Mouse (Mus musculus) midbrain, embryonic 15.5 days (tissue): ENCODE results near the gene Shmt2. TPM values are rescaled to one million over a fixed set of nuclear protein-coding genes. Genes with fewer than 3 reads are reported as not detected.
A peak's percentile ranks its signal among the peaks of the same experiment; 100 is the strongest.

Experiments used
- ATAC-seq: fragments of 200-750 bp; cut with Nextera tagmentation; replicated peaks from 2 replicates; pipeline ENCODE4 v1.8.0; 2017; ENCODE audit warnings: moderate TSS enrichment
- H3K27ac ChIP-seq: fragments of 300-500 bp; sonication (generic); 2 replicates; pipeline ENCODE4 v1.5.1; 2015; ENCODE audit warnings: mild to moderate bottlenecking, inconsistent platforms
- H3K27me3 ChIP-seq: fragments of 300-500 bp; sonication (generic); replicated peaks from 2 replicates; pipeline ENCODE4 v1.6.1; 2015; ENCODE audit warnings: inconsistent platforms
- H3K36me3 ChIP-seq: fragments of 300-500 bp; sonication (generic); replicated peaks from 2 replicates; pipeline ENCODE4 v1.6.1; 2015; ENCODE audit warnings: inconsistent platforms
- H3K4me1 ChIP-seq: fragments of 300-500 bp; sonication (generic); 2 replicates; pipeline ENCODE4 v1.6.1; 2015; ENCODE audit warnings: inconsistent platforms
- H3K4me2 ChIP-seq: fragments of 300-500 bp; sonication (generic); 2 replicates; pipeline ENCODE4 v1.6.1; 2015; ENCODE audit warnings: inconsistent platforms, mild to moderate bottlenecking, moderate library complexity
- H3K4me3 ChIP-seq: fragments of 300-500 bp; sonication (generic); 2 replicates; pipeline ENCODE4 v1.5.1; 2015; ENCODE audit warnings: mild to moderate bottlenecking, inconsistent platforms
- H3K9ac ChIP-seq: fragments of 300-500 bp; sonication (generic); 2 replicates; pipeline ENCODE4 v1.6.1; 2015; ENCODE audit warnings: mild to moderate bottlenecking, inconsistent platforms
- H3K9me3 ChIP-seq: fragments of 300-500 bp; sonication (generic); 2 replicates; pipeline ENCODE4 v1.6.1; 2016; ENCODE audit warnings: inconsistent platforms
- whole genome bisulfite sequencing: fragments of 180-500 bp; shearing (Covaris S2); methylation state at CpG from one replicate; pipeline ENCODE4 v1.1.7; 2015; ENCODE audit warnings: mixed read lengths; 5-methylcytosine and 5-hydroxymethylcytosine counted together
- polyA plus RNA-seq: library from polyadenylated mRNA; unstranded; fragments of >200 nt; fragmentation: Nextera tagmentation; extraction: Ambion mirVana; gene quantifications from 2 replicates; pipeline ENCODE4 v1.2.1, GENCODE M21; 2015

The Shmt2 gene
- polyA plus RNA-seq, 1 experiment from 2014 or later, result 49.4 TPM

DNA sequence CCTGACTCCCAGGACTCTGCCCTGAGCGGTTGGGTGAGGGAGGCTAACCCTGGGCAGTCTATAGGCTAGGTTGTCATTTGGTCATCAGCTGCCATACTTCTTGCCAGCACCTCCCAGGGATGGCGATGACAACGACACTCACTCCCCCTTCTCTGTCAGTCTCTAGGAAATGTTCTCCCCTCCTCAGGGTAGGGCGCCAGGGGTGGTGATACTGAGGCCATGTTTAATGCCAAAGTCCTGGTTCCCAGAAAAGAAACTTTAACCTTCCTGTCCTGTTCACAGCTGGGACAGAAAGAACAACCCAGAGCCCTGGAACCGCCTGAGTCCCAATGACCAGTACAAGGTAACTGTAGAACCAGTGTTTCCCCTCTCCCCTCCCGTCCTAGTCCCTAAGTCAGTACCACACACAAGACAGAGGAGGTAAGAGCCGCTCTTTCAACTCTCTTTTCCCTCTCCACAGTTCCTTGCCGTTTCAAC, 6.2 kb downstream of the Shmt2 start:
- Histone ChIP-seq H3K36me3 (no peaks in the 10 kb centered on the region), H3K9me3 (no peaks in the 10 kb centered on the region), H3K27ac (no peak overlapping the region), H3K27me3 (peaks cover 16% of the 10 kb centered on the region; the same call in 1 of the 2 replicates), H3K4me2 (peak overlapping the region; percentile 15; the same call in 1 of the 2 replicates), H3K9ac (no peak overlapping the region), H3K4me1 (peaks cover 68% of the 10 kb centered on the region), H3K4me3 (no peak overlapping the region)
- 22% methylated on average over 8 of the region's 8 CpGs for WGBS
- ATAC-seq, result no peak

DNA sequence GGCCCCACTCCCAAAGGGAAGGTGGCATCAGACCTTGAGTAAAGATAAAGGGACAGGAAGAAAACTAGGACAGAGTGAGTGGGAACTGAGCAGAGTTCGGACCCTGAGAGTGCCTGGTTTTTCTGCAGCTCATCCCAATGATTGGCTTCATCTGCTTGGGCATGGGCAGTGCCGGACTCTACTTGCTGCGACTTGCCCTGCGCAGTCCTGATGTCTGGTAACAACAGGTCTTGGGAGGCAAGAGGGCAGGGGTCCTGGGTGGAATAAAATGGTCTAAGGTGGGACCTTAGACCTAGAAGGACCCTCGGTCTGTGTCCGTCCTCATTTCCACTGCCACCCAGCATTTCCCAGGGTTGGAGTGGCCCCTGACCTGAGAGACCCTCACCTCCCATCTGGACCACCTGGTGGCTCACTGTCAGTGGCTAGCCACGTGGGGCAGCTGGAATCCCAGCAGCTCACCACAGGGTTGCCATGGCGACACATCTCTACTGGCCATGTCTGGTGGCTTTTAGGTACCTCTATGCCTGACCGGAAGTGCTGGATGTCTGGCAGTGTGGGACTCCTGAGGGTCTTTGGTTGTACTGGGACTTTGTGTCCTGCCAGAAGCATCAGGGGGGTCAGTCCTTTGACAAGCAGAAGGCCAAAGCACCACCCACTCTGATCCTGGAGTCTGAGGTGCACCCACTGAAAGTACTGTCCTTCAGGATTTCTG, 6.8 kb downstream of the Shmt2 start:
- peaks cover 68% of the 10 kb centered on the region for H3K4me1 ChIP-seq
- H3K27ac ChIP-seq, result no peak overlapping the region
- H3K9me3 ChIP-seq, result no peaks in the 10 kb centered on the region
- H3K9ac ChIP-seq, result no peak overlapping the region
- 26% methylated on average over 9 of the region's 9 CpGs for WGBS
- no peak overlapping the region for H3K4me3 ChIP-seq
- peaks cover 16% of the 10 kb centered on the region; the same call in 1 of the 2 replicates for H3K27me3 ChIP-seq
- ATAC-seq, result no peak
- H3K4me2 ChIP-seq, result no peak overlapping the region
- no peaks in the 10 kb centered on the region for H3K36me3 ChIP-seq

- Histone ChIP-seq H3K27me3 (peaks cover 16% of the 10 kb centered on the region; the same call in 1 of the 2 replicates), H3K4me3 (0 out of 2 replicates have a peak within 1 kb of the TSS, but pooled peaks have one; percentile 45), H3K4me1 (peaks cover 72% of the 10 kb centered on the region), H3K9me3 (no peaks in the 10 kb centered on the region), H3K9ac (0 out of 2 replicates have a peak within 1 kb of the TSS, but pooled peaks have one; percentile 7), H3K27ac (peak within 1 kb of the TSS; percentile 97), H3K4me2 (peak within 1 kb of the TSS; percentile 93), H3K36me3 (no peaks in the 10 kb centered on the region)
- WGBS, result 17% methylated on average over 6 of the region's 6 CpGs
- ATAC-seq, result no peak
Measured at GRCm38 (mm10) chr10:127514764-127515163, 7.5 kb downstream of the Shmt2 start, which contains the start of gene Ndufa4l2. Gene Ndufa4l2 (plus strand): TSS chr10:127514967.

DNA sequence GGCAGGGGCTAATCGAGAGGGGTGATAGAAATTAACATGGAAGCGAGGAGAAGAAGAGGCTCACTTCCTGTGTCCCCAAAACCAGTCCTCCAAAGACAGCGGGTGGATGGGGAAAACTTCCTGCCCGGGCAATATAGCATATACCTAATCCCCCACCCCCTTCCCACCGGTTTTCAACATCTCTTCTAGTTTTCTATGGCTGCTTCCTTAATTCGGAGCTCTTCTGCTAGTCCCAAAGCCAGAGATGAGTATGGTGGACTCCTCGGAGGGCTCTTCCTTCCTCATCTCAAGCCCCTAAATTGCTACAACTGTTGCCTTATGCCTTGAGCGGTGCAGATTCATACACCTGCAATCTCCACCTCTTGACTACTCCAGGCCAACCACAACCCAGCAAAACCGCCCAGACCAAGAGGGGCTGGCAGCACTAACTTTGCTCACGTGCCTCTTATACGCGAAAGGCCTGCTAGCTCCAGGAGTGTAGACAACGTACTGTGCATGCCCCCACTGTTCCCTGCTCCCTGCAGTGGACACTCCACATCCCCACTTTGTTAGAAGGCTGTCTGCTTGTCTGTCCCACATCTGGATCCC, 8.0 kb downstream of the Shmt2 start:
- Histone ChIP-seq H3K27ac (peak overlapping the region; percentile 97), H3K9me3 (no peaks in the 10 kb centered on the region), H3K4me3 (no peak overlapping the region), H3K4me1 (peaks cover 77% of the 10 kb centered on the region), H3K4me2 (peak overlapping the region; percentile 93; the same call in 1 of the 2 replicates), H3K27me3 (peaks cover 16% of the 10 kb centered on the region; the same call in 1 of the 2 replicates), H3K9ac (no peak overlapping the region), H3K36me3 (no peaks in the 10 kb centered on the region)
- 10% methylated on average over 13 of the region's 13 CpGs for WGBS
- no peak for ATAC-seq

- peaks cover 83% of the 10 kb centered on the region for H3K4me1 ChIP-seq
- peak overlapping the region; percentile 93 for H3K4me2 ChIP-seq
- WGBS, result 1% methylated on average over 16 of the region's 16 CpGs
- ATAC-seq, result no peak
- peak overlapping the region; percentile 45; the same call in 1 of the 2 replicates for H3K4me3 ChIP-seq
- H3K27me3 ChIP-seq, result peaks cover 16% of the 10 kb centered on the region; the same call in 1 of the 2 replicates
- no peaks in the 10 kb centered on the region for H3K36me3 ChIP-seq
- peak overlapping the region; percentile 97 for H3K27ac ChIP-seq
- H3K9me3 ChIP-seq, result no peaks in the 10 kb centered on the region
- peak overlapping the region; percentile 7; the same call in 1 of the 2 replicates for H3K9ac ChIP-seq
Measured at GRCm38 (mm10) chr10:127513501-127514091, 8.6 kb downstream of the Shmt2 start.

DNA sequence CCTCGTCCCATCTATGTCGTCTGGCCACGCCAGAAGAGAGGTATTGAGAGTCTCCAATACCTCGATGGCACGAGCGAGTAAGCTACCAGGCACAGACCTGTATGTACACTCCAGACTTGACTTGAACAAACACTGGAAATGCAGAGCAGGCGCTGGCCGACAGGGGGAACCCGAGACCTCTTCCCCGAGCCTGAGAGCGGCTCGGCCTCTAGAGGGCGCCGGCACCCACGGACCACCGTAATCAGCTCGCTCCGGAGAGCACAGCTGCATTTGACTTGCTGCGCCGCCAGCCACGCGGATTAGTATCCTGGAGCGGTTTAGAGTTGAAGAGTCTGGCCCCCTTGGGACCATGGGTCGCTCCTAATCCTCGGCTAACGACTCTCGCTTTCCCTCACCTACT, 9.4 kb downstream of the Shmt2 start:
- H3K27ac ChIP-seq, result peak overlapping the region; percentile 97
- H3K9me3 ChIP-seq, result no peaks in the 10 kb centered on the region
- WGBS, result under 1% methylated on average over 27 of the region's 27 CpGs
- peaks cover 91% of the 10 kb centered on the region for H3K4me1 ChIP-seq
- H3K4me2 ChIP-seq, result peak overlapping the region; percentile 93
- peaks cover 16% of the 10 kb centered on the region; the same call in 1 of the 2 replicates for H3K27me3 ChIP-seq
- H3K4me3 ChIP-seq, result peak overlapping the region; percentile 45
- ATAC-seq, result peak; percentile 29
- peak overlapping the region; percentile 69; the same call in 1 of the 2 replicates for H3K9ac ChIP-seq
- no peaks in the 10 kb centered on the region for H3K36me3 ChIP-seq

- Histone ChIP-seq H3K27ac (peak overlapping the region; percentile 97), H3K9ac (peak overlapping the region; percentile 69), H3K9me3 (no peaks in the 10 kb centered on the region), H3K36me3 (no peaks in the 10 kb centered on the region), H3K27me3 (peaks cover 13% of the 10 kb centered on the region; the same call in 1 of the 2 replicates), H3K4me2 (peak overlapping the region; percentile 93), H3K4me1 (peaks cover 91% of the 10 kb centered on the region), H3K4me3 (peak overlapping the region; percentile 45)
- WGBS, result 2% methylated on average over 7 of the region's 7 CpGs
- ATAC-seq, result peak; percentile 0; the same call in 1 of the 2 replicates
Measured at GRCm38 (mm10) chr10:127512307-127512666, 10.0 kb downstream of the Shmt2 start.

DNA sequence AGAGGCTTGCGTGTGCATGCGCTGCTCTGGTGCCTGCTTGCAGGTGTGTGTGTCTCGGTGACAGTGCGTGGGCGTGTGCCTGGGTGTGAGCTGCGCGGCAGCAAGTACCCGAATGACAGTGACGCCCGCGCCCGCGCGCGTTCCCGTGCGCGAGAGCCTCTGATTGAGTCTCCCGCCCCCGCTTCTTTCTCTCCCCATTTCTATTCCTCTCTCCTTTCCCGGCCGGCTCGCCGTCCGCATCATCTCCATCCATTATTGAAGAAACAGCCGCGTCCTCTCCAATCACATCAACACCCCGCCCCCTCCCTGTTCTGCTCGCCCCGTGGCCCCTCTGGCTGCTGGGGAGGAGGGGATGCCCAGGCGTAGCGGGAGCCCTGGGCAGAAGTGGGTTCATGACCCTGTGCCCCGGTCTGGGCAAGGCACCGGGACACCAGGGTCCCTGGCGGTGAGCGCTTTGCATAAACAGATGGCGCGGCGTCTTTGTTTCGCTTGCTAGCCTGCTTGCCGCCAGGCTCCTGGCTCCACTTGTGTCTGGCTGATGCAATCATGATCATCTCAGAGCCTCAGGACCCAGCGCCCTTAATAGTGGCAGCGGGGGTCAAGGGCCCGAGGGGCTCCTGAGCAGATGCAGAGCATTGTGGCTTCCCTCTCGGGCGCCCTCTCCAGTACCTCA, 10.5 kb downstream of the Shmt2 start:
- Histone ChIP-seq H3K9ac (peak overlapping the region; percentile 69), H3K36me3 (no peaks in the 10 kb centered on the region), H3K9me3 (no peaks in the 10 kb centered on the region), H3K27ac (peak overlapping the region; percentile 97), H3K4me3 (peak overlapping the region; percentile 45), H3K4me2 (peak overlapping the region; percentile 93), H3K4me1 (peaks cover 86% of the 10 kb centered on the region), H3K27me3 (peaks cover 15% of the 10 kb centered on the region; the same call in 1 of the 2 replicates)
- ATAC-seq, result peak; percentile 26
- under 1% methylated on average over 43 of the region's 46 CpGs for WGBS

DNA sequence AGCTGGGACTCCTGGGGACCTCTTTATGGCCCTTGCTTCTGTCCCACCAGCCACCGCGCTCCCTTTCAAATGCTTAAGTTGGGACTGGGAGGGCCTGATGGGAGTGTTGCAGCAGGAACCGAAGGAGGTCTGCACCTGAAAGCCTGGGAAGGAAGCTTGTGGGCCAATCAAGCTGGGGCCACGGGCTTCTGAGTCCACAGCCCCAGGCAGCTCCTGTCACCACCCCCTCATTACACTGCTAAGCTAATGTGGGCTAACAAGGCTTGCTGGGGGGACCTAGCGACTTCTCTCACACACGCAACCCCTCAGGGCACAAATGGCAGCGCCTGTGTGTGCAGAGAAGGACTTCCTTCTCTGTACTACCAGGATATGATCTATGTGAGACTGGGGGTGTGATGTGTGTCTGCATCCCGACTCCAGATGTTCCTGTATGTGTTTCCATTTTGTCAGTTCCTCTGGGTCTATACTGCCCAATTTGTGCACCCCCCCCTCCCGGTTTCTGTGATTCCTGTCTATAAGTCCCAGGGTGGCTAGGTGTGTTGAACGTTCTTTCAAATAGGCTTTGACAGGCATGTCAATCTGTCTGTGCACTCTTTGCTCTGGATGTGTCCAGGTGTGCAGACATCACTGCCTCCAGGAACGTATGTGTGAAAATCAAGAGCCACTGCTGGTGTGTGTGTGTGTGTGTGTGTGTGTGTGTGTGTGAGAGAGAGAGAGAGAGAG, 11.2 kb downstream of the Shmt2 start:
- no peaks in the 10 kb centered on the region for H3K9me3 ChIP-seq
- H3K4me3 ChIP-seq, result peak overlapping the region; percentile 45
- H3K9ac ChIP-seq, result peak overlapping the region; percentile 69
- H3K4me1 ChIP-seq, result peaks cover 79% of the 10 kb centered on the region
- H3K27me3 ChIP-seq, result peaks cover 16% of the 10 kb centered on the region; the same call in 1 of the 2 replicates
- 6% methylated on average over 11 of the region's 11 CpGs for WGBS
- H3K36me3 ChIP-seq, result no peaks in the 10 kb centered on the region
- H3K27ac ChIP-seq, result peak overlapping the region; percentile 97
- no peak for ATAC-seq
- peak overlapping the region; percentile 93 for H3K4me2 ChIP-seq

DNA sequence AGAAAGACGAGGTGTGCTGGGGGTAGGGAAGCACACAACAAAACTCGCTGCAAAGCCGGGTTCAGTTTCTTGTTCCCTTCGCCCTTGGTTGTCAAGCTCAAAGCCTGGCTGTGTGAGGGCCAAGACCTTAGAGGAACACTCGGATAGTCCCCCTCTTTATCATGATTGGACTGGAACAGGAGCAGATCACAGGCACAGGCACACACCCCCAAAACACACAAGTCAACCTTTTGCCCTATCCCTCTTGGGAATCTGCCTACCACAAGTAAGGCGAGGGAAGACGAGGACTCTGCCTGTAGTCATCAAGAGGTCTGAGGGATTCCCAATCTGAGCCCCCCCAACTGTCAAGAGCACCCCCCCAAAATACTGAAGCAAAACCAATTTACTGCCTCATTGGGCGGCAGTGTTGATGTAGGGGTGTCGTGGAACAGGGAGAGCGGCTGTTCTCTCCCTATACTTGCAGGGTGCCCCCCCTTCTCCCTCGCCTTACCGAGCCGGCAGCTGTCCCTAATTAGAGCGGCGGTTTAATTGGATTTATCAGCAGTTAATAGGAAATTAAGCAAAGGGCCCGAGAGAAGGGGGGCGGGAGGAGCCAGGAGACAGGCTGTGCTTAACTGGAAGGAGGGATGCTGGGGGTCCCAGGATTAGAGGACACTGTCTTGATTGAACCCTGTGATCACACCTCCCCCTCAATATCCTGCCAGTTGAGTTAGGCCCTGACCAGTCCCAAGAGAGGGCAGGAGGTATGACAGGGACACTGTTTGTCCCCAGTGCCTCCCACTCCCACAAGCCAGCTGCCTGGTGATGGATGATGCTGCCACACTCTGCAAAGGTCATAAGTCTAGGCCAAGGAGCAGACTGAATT, 12.2 kb downstream of the Shmt2 start:
- peak overlapping the region; percentile 48 for H3K9ac ChIP-seq
- peak overlapping the region; percentile 97 for H3K27ac ChIP-seq
- peak overlapping the region; percentile 93 for H3K4me2 ChIP-seq
- peaks cover 69% of the 10 kb centered on the region for H3K4me1 ChIP-seq
- peaks cover 10% of the 10 kb centered on the region; the same call in 1 of the 2 replicates for H3K27me3 ChIP-seq
- ATAC-seq, result no peak
- WGBS, result 4% methylated on average over 17 of the region's 17 CpGs
- H3K4me3 ChIP-seq, result peak overlapping the region; percentile 41
- no peaks in the 10 kb centered on the region for H3K36me3 ChIP-seq
- no peaks in the 10 kb centered on the region for H3K9me3 ChIP-seq
